Mouse (Mus musculus) layer of hippocampus, adult 18-20 months (tissue): ENCODE results near the gene Gas2. TPM values are rescaled to one million over a fixed set of nuclear protein-coding genes. Genes with fewer than 3 reads are reported as not detected.

Experiments used
- DNase-seq, 2 experiments: peaks; one replicate each; pipeline ENCODE4 v3.0.0; 2022; ENCODE audit warnings: low spot score in 2 of 2
- long read RNA-seq: library from polyadenylated mRNA; stranded (forward); transcript quantifications from one replicate; pipeline ENCODE4 v2.0.0, GENCODE M21; 2021
- total RNA-seq, 2 experiments: library from RNA; stranded (reverse); gene quantifications; 2 replicates each; pipeline ENCODE4 v1.2.3; 2021

Gas2 gene
- total RNA-seq = 10 to 100 TPM; 23.8 to 33.2 TPM
- long read RNA-seq, partial matches to known transcripts = 0 of 13 reads
- long read RNA-seq, other reads (novel, unspliced or antisense) = 10 of 13 reads

GRCm38 (mm10) chr7:51861250-51862096 lies at the start of gene Gas2:
TSS of gene Gas2 (plus strand) at chr7:51862015.
- peak; percentile 85 to 92 for DNase-seq

GRCm38 (mm10) chr7:51815473-51816282 lies 46.1 kb upstream of the Gas2 start:
- DNase-seq = peak in 1 of 2 experiments; percentile 44

GRCm38 (mm10) chr7:51816283-51816839 lies 45.5 kb upstream of the Gas2 start:
- DNase-seq = no peak

- no peak for DNase-seq
These were observed 43.4 kb upstream of the Gas2 start for GRCm38 (mm10) chr7:51818251-51818974.

GRCm38 (mm10) chr7:51819891-51820290 lies 41.9 kb upstream of the Gas2 start:
- peak; percentile 51 to 79 for DNase-seq

- DNase-seq = no peak
These were observed 40.3 kb upstream of the Gas2 start for GRCm38 (mm10) chr7:51821467-51821866.

- no peak for DNase-seq
These were observed 38.1 kb upstream of the Gas2 start for GRCm38 (mm10) chr7:51823562-51824338.

GRCm38 (mm10) chr7:51831917-51832316 lies 29.9 kb upstream of the Gas2 start:
- DNase-seq = no peak

GRCm38 (mm10) chr7:51840515-51840914 lies 21.3 kb upstream of the Gas2 start:
- no peak for DNase-seq

- no peak for DNase-seq
These were observed 10.9 kb upstream of the Gas2 start for GRCm38 (mm10) chr7:51850877-51851276.

- DNase-seq = no peak
These were observed 9.8 kb upstream of the Gas2 start for GRCm38 (mm10) chr7:51851890-51852507.

- DNase-seq = peak; percentile 97 to 100
These were observed 280 bp downstream of the Gas2 start, which contains the start of gene Fancf for GRCm38 (mm10) chr7:51862097-51862492. TSS of gene Fancf (minus strand) at chr7:51862267.

- no peak for DNase-seq
These were observed 1.0 kb downstream of the Gas2 start for GRCm38 (mm10) chr7:51862842-51863241.

GRCm38 (mm10) chr7:51865336-51865735 lies 3.5 kb downstream of the Gas2 start:
- DNase-seq = no peak

- no peak for DNase-seq
These were observed 6.2 kb downstream of the Gas2 start for GRCm38 (mm10) chr7:51867983-51868382.

GRCm38 (mm10) chr7:51872041-51872440 lies 10.2 kb downstream of the Gas2 start:
- DNase-seq = no peak

GRCm38 (mm10) chr7:51872597-51872996 lies 10.8 kb downstream of the Gas2 start:
- DNase-seq = no peak

- DNase-seq = no peak
These were observed 14.5 kb downstream of the Gas2 start for GRCm38 (mm10) chr7:51876316-51876715.

GRCm38 (mm10) chr7:51878730-51879129 lies 16.9 kb downstream of the Gas2 start:
- DNase-seq = no peak
